Mouse (Mus musculus): ENCODE data around the gene Rbpms2.
"Not testable (repeated sequence)": the region's sequence is repeated elsewhere in the genome, so short reads cannot be mapped to it uniquely, and the experiment has no call there.

Rbpms2 gene

DNA sequence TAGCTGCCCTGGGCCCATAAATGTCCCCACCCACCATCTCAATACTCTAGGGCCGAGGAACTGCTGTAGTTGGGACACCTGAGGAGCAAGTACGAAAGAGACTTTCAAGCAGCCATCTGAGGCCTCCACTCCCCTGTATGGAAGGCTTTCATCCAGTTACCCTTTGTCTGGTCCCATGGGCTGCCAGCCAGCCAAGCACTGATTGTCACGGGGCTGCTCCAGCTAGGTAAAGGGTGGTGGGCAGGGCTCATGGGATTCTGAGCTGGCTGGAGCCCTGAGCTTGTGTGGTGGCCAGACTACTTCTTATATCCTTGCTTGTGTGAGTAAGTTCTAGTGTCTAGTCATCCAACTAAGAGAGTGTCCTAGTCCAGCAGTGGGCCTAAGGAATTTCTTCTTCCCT lies 27.8 kb downstream of the Rbpms2 start:
- no peak for DNase-seq (ENCODE audit: low read depth)

DNA sequence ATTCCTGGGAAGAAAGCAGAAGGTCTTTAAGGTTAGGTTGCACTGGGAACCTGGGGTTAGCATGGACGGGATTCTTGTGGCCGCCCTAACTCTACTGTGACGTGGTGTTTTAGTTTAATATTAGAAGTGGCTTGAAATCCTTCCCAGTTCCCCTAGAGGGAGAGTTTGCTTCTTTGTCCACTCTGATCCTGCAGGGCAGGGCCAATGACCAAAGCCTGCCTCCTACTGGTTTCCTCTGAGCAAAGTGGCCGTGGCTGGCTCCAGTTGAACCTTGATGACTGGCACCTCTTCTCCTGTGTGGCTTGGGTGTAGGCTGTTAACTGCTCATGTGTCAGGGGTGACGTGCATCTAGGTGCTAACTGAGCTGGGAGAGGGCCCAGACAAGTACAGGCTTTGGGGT lies 31.6 kb downstream of the Rbpms2 start:
- peak; percentile 56 for DNase-seq (ENCODE audit: low read depth)

DNA sequence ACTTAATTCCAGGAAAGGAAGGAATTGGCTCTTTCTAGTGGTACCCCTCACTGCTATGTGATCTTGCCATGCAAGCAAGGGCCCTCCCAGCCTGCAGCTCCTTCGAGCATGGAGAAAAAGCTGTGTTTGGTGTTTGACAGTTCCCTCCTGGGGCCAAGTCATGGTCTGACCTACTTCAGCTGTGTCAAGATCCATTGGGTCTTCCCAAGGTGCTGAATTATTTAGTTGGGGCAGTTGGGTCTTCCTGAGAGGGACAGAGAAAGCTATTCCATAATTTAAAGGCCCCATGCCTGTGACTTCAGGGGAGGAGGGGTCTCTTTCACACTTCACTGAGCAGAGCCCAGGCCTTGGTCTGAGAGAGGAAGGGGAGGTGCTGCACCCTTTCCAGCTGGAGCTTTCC lies 32.0 kb downstream of the Rbpms2 start:
- DNase-seq (ENCODE audit: low read depth), result no peak

DNA sequence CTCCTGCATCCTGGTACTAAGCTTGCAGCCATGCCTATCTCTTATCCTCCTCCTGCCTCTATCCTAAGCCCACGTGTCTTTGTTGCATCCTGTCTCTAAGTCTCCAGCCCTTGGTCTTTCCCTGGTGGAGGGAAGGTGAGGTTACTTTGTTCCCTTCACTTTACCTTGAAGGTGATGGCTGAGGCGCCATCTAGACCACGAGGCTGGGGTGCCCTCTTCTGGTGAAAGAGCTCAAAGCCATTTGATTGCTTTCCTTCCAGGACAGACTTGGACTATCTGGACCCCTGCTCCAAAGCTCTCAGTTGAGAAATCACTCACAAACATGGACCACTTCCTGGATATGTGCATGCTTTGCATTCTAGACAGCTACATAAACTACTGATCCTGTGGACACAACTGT lies 34.7 kb downstream of the Rbpms2 start:
- DNase-seq (ENCODE audit: low read depth), result peak; percentile 51

DNA sequence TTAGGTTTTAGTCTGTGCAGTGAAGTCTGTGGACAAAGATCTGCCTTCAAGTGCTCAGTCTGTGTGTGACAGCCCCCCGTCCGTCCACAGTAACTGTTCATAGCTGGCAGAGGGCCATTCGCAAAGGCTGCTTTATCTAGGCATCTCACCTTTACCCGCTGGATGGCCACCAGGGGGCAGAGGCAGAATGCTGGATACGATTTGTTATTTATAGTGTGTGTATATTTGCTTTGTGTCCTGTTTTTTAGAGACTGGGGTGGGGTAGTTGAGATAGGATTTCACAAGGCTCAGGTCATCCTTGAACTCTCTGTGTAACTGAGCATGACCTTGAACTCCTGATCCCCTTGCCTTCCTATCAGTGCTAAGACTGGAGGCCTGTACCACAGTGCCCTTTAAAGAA lies 36.6 kb downstream of the Rbpms2 start:
- peak; percentile 73 for DNase-seq (ENCODE audit: low read depth)

DNA sequence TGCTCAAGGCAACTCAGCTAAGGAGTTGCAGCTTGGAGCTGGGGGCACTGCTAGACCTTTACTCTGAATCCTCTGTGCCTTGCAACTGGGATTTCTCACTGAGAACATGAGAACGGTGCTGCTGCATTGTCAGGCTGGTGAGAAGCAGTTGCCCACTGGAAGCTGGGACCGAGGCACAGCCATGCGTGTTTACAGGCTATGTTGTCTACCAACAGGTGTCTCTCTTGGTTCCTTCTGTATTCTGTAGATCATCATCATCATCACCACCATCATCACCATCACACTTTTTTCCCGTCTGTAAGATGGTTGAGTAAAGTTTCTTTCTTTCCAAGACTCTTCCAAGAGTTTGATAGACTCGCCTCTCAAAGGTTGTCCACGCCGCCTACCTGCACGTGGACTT lies 38.3 kb downstream of the Rbpms2 start, which contains the start of gene Oaz2:
Oaz2 (plus strand) TSS at position 301 of the 400 bp plus-strand sequence.
- no peak for DNase-seq (ENCODE audit: low read depth)

DNA sequence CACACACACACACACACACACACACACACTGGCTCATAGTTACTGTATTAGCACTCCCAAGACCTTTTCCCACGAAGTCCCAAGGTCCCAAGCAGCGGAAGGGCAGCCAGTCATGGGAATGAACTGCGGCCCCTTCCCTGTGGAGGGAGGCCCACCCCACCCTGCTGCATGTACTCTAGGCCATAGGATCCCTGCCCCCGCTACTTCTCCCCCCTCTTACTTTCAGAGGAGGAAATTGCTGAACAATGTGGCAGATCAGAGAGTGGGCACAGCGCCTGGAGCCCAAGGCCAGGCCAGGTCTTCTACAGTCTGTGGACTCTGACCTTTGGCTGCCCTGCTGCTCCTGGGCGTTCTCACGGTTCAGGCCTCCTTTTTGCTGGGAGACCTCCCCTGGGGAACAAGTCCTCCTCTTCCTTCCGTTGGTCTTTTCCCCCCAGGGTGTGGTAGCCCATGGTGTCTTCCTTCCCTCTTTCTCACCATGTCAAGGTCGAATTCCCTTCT lies 42.0 kb downstream of the Rbpms2 start:
- DNase-seq (ENCODE audit: low read depth), result peak; percentile 69

DNA sequence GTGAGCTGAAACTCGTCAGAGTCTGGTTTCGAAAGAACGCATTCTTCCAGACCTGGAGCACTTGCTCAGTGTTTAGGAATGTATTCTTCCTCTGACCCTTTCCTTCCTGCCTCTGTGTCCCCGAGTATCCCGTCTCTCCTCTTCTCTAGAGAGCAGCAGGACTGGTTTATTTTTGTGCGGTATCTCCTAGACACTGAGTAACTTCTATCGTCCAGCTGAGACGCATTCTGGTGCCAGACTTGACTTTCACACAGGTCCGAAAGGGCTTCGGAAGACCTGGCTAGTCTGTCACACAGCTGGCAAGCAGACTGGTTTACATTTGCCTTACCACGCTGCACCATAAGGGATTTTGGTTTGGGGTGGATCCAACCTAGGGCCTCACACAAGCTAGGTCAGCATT lies 43.5 kb downstream of the Rbpms2 start:
- no peak for DNase-seq (ENCODE audit: low read depth)

DNA sequence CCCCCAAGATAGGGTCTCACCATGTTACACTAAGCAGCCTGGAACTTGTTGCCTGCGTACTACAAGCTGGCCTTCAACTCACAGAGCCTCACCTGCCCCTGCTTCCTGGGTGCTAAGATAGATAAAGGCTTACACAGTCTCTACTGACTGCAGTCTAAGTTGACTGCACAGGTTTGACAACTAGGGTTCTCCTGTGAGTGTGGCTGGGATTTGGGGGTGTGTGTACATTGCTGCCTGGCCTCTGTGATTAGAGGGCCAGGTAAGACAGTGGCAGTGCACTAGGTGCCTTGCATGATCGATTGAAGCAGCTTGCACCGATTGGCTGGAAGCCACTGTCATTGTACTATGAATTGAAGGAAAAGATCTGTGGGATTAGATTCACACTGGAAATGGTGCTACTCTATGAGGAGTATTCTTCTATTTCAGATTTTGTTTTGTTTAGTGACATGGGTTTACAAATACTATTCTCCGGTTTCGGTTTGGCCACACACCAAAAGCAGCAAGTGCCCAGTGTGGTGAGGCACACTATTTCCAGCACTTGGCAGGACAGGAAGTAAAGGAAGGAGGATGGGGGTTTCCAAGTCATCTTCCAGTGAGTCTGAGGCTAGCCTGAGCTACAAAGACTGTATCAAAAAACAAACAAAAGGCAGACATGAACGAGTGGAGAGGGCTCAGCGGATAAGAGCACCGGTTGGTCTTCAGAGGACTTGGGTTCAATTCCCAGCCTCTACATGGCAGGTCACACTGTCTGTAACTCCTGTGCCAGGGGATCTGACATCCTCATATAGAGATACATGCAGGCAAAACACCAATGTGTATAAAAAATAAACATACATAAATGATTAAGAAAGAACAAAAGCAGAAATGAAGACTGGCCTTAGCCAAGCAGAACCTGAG lies 46.3 kb downstream of the Rbpms2 start:
- DNase-seq (ENCODE audit: low read depth), result peak; percentile 53

DNA sequence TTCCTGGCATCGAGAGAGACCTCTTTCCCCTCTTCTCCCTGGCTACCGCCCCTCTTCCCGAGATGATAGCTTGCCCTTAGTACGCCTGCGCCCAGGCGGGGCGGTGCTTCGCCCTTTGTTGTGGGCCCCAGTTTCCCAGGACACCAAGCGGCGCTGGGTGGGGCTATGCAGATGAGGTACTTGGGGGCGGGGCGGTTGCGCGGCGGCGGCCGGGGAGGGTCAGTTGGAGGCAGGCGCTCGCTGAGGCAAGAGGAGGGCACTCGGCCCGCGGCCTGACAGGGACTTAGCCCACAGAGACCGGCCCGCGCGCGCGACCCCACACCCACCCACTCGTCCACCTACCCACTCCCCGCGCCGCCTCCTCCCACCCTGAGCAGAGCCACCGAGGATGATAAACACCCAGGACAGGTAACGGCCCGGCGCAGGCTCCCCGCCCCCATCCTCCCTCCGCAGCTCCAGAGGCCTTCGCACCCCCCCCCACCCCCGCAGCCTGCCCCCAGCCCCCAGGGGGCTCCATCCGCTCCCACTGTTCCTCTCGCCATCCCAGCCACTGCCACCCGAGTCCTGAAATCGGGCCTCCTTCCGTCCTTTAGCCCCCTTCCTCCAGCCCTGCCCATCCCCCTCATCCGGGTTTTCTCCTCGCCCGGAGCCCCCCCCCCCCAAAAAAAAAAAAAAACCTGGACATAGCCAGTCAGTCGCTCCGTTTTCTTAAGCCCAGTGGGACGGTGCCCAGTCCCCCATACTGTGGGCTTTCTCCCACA lies 47.1 kb downstream of the Rbpms2 start:
- peak; percentile 94 for DNase-seq (ENCODE audit: low read depth)

DNA sequence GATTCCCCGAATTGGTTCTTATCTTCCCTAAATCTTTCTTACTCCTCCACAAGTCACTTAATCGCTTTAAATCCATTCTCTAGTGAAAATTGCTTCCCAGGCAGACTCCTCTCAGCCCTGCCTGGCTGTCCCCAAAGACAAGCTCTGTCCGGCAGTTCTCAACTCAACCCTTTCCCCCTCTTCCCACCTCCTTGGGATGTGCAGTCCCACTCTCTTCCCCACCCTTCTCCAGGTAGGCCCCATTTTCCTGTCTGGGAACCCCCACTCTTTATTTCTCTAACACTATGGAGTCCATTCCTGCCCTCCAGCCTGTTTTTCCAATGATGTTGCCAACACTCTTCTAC lies 47.6 kb downstream of the Rbpms2 start:
- DNase-seq (ENCODE audit: low read depth), result no peak

DNA sequence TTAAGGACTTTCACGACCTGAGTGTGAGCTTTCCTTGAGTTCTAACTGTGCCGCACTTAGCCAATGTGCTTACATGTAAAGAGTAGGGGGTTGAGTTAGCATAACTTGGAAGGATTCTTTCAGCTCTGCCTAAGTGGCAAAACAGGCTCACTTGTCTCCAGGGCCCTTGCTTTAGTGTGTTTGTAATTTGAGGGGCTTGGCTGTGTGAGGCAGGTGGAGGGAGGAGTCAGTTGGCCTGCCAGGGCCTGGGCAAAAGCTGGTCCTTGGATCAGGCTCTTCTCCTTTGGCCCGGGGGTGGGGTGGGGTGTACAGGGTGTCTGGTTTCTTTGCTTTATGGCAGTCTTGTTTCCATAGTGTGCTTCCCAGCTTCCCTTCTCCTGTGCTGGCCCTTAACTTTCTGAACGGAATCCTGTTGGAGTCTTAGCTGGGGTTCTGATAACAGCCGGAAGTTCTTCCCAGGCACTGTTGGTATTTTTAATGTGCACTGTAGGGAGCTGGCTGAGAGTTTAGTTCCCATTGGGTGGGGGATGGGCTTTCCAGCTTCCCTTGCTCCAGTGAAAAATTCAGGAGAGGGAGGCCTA lies 49.8 kb downstream of the Rbpms2 start:
- no peak for DNase-seq (ENCODE audit: low read depth)

DNA sequence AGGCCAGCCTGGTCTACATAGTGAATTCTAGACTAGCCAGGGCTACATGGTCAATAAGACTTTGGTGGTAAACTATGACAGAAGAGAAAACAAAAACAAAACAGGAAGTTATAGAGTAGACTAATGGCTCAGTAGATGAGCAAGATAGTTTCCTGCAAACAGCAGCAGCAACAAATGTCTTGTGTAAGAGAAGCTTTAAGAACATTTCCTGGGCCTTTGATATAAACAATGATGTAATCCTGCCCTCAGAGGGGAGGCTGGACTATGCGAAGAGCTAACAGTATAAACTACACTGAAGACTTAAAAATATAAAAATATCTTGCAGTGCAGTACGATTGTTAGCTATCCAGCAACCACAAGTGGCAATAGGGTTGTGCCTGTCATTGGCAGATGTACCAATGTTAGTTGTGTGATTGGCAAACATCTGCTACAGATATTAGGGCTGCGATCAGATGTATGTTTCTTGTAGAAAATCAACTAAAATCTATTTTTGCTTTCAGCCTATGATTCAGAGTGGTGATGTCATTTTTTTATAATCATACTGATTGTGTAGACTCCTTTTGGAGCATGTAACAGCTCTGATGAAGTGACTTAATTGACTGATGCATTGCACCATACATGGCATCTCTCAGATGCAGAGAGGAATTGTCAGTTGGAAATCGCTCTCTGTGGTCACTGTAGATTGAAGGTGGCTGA lies 51.6 kb downstream of the Rbpms2 start:
- peak; percentile 62 for DNase-seq (ENCODE audit: low read depth)

DNA sequence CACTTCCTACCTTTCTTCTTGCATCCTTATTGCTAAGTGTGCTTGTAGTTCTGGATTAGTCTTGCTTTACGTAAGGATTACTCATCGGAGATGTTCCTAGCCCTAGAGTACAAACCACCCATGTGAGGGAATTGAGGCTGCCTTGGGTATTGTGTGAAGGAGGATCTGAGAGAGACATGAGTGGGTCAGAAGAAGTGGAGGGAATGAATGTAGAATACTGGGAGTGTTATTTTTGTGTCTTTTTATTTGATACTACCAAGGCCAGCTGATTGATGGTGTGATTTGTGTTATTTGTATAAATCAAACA lies 52.1 kb downstream of the Rbpms2 start:
- no peak for DNase-seq (ENCODE audit: low read depth)

DNA sequence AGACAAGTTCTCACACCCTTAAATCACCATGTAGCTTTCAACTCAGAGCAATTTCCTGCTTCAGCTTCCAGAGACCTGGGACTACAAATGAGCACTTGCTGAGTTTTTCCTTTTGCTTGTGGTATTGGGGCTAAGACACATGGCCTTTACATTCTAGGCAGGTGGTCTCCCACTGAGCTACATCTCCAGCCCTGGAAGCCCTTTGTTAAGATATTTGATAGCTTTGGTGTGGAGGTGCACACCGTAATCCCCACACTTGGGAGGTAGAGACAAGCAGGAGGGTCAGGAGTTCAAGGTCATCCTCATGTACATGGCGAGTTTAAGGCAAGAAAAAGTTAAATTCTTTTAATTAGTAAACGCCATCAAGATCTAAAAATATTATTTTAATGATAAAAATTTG lies 52.7 kb downstream of the Rbpms2 start:
- DNase-seq (ENCODE audit: low read depth), result no peak

DNA sequence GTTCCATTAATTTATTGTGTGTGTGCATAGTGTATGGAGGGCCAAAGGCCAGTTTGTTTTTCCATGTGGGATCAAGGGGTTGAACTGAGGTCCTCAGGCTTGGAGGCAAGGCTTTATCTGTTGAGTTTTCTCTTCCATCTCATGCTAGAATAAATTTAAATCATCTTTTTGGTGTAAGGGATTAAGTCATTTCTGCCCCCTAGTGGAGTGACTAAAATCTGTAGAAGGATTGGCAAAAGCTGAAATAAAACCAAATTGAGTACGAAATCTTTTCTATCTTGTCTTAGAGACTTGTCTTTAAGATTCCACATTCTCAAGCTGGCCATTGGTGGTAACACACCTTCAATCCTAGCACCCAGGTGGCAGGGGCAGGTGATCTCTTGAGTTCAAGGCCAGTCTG lies 53.5 kb downstream of the Rbpms2 start:
- DNase-seq (ENCODE audit: low read depth), result peak; percentile 68

DNA sequence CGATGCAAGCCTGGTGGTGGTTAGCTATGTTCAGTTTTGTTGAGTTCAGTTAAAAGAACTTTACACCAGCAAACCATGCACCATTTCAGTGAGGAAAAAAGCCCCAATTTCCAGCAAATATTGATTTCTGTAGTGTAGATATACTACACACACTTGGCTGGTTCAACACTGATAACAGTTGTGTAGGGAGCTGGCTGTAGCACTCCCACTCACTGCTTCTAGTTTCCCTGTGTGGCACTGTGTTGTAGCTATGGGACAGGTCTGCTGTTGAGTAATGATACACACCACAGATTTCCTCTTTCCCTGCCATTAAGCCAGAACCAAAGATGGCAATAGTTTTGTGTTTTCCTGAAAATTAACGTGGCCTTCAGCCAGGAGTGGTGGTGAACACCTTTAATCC lies 55.3 kb downstream of the Rbpms2 start:
- no peak for DNase-seq (ENCODE audit: low read depth)

DNA sequence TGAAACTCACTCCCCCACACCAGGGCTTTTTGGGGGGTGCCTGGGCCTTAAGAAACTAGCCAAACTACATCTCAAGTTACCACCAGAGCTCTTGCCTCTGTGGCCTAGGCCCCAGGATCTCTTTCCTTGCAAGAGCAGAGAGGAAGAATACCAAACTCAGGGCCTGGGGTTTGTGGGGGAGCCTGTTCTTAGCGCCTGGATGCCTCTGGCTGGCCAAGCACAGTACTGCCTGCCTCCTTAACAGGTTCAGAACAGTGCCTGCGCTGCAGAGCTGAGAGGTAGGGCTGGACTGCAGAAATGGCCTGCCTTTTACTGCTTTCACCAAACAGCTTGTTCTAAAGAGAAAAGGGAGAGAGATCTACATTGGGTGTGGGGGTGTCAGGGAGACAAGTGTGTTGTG lies 60.4 kb downstream of the Rbpms2 start:
- DNase-seq (ENCODE audit: low read depth), result not testable (repeated sequence)

DNA sequence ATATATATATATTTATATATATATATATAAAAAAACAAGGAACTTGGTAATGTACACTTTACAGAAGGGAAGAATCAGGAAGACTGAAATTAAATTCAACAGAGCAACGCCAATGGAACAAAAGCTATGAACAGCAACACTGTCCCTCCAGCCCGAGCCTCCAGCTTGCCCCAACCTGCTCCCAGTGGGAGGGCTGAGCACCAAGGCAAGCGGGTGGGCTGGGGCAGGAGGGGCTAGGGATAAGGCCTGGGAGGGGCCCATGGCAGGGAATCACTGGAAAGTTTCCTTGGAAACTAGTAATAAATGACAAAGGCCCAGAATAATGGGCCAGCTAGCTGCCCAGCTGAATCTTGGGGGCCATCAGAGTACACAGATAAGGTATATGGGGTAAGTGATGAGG lies 63.0 kb downstream of the Rbpms2 start:
- no peak for DNase-seq (ENCODE audit: low read depth)

DNA sequence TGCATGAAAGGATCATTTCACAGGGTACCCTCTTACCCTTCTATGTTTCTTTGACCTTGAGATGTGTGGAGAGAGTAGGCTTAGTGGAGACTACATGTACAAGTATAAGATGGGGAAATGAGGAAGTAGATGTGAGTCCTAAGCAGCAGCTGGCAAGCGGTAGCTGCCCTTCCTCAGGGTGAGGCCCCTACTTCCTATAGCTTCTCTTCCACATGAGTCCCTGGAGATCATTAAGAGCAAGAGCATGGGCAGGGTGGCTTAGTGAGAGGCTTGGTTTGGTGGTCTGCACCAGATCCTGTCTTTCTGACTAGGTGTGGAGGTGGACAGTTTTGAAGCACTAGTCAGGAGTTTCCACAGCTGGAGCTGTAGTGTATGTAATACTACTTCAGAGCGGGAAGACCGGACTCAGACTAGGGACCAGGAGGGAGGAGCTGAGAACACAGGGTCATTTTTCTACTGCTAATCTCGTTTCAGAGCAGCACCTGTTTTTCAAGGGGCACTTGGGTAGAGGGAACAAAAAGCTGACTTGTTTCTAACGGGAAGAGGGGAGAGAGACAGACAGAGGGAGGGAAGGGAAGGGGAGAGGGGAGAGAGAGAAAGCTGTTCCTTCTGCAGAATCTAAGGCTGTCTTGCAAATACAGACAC lies 63.6 kb downstream of the Rbpms2 start:
- peak; percentile 68 for DNase-seq (ENCODE audit: low read depth)

DNA sequence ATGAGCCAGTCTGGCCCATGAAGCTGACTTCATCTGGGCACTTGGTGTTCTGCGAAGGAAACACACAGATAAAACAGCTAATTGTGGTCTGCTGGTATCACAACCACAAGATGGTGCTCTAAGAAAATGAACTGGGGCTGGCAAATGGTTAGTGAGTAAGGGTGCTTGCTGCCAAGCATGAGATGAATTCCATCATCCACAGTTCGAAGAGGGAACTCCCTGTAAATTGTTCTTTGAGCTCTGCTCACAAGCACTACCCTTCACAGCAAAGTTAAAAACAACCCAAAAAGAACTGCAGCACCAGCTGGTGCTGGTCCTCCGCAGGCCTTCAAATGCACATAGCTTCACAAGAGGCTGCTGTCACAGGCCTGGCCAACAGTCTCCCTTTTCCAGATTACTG lies 66.2 kb downstream of the Rbpms2 start:
- DNase-seq (ENCODE audit: low read depth), result peak; percentile 68

DNA sequence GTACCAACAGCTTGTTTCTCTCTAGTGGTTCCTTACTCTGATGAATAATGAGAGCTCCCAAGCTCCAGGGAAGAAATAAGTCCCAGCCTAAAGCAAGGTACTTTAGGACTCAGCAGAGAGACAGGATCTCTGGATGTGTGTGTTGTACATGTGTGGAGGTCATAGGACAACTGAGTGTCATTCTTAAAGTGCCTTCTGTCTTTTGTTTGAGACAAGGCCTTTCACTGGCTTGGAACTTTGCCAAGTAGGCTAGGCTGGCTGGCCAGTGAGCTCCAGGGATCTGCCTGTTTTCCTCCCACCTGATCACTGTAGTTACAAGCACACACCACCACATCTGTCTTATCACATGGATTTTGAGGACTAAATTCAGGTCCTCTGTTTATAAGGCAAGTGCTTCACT lies 66.9 kb downstream of the Rbpms2 start:
- DNase-seq (ENCODE audit: low read depth), result no peak
